Mouse (Mus musculus) frontal cortex, postnatal 14 days (tissue): ENCODE results near the gene Sgk2.
"Not testable (repeated sequence)": the region's sequence is repeated elsewhere in the genome, so short reads cannot be mapped to it uniquely, and the experiment has no call there.

Experiments used
- DNase-seq, 2 experiments: peaks; one replicate each; pipeline ENCODE4 v3.0.0; 2022; ENCODE audit warnings: low spot score in 2 of 2

Gene Sgk2

DNA sequence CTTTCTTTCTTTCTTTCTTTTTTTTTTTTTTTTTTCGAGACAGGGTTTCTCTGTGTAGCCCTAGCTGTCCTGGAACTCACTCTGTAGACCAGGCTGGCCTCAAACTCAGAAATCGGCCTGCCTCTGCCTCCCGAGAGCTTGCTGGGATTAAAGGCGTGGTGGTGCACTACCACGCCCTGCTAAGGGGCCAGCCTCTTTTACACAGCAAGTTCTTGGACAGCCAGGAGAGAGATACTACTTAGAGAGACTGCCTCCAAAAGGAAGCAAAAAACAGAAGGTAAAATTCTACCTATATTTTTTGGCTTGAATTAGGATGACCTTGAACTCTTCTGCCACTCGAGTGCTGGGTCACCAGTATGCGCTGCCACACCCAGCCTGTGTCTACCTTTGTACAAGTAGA lies 71.9 kb downstream of the Sgk2 start:
- not testable (repeated sequence) for DNase-seq

GRCm38 (mm10) chr2:163060630-163061029 lies 73.5 kb downstream of the Sgk2 start:
- no peak for DNase-seq

DNA sequence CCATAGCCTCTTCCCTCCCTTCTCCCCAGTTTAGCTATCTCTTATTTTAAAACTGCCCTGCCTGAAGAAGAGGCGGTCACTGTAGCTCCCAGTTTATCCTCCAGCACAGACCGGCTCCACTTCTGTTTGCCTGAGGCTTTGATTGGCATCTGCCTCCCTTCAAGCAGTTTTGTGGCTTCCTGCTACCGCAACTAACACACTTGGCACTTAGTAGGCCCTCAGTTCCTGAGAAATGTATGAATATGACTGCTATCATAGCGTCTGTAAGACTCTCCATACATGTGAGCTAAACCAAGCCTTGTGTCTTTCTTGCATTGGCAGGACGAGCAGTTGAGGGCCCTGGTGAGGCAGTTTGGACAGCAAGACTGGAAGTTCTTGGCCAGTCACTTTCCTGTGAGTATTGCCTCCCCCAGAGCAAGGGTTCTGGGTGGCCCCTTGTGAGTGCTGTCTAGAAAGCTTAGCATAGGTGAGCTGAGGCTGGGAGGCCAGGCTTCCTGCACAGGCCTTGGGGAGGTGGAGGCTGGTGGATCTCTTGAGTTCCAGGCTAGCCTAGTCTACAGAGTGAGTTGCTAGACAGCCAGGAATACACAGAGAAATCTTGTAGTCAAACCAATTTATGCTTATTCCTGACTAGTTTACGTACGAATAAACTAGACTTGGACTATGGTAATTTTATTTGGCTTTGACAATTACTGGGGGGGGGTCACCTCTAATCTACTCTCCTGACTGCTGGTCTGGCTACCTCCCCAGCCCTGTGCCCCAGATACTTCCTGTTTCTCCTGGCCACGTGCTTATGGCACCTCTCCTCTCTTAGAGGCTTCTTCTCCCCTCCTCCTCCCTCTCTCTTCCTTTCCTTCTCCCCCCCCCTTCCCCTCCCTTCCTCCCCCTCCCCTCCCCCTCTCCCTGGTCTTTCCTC lies 74.3 kb downstream of the Sgk2 start:
- no peak for DNase-seq

DNA sequence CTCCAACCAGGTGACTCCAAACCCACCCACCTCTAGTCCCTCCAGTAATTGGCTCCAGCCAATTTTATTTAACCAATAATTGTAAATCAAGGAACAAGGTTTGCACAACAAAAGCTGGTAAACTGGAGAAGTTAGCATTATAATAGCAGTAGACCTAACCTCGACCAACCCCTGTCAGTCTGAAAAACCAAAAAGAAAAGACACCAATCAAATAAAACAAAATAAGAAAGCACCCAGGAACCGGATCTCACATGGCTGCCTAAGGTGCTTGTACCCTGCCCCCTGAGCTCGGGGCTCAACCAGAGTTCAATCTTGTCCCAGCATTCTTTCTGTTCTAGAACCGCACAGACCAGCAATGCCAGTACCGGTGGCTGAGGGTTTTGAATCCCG lies 75.0 kb downstream of the Sgk2 start:
- DNase-seq = no peak
